Mouse (Mus musculus) embryo, embryonic 11.5 days (tissue): ENCODE data around the gene Gm20388.
"Not testable (repeated sequence)": the region's sequence is repeated elsewhere in the genome, so short reads cannot be mapped to it uniquely, and the experiment has no call there.

Experiments
- DNase-seq: peaks from one replicate; pipeline ENCODE4 v3.0.0-alpha.2; 2012; ENCODE audit warnings: low read depth, low spot score

The Gm20388 gene

GRCm38 (mm10) chr8:121424600-121424999, 1514.0 kb downstream of the Gm20388 start:
- no peak for DNase-seq

- no peak for DNase-seq
These were observed 1520.9 kb downstream of the Gm20388 start for GRCm38 (mm10) chr8:121431499-121431898.

GRCm38 (mm10) chr8:121433466-121433865, 1522.8 kb downstream of the Gm20388 start:
- DNase-seq, result peak; percentile 36

GRCm38 (mm10) chr8:121436656-121437055, 1526.0 kb downstream of the Gm20388 start:
- DNase-seq, result peak; percentile 31

- DNase-seq, result no peak
These were observed 1526.9 kb downstream of the Gm20388 start for GRCm38 (mm10) chr8:121437506-121437905.

- DNase-seq, result no peak
These were observed 1527.5 kb downstream of the Gm20388 start for GRCm38 (mm10) chr8:121438111-121438510.

- no peak for DNase-seq
These were observed 1528.7 kb downstream of the Gm20388 start for GRCm38 (mm10) chr8:121439351-121439750.

- DNase-seq, result no peak
These were observed 1532.7 kb downstream of the Gm20388 start for GRCm38 (mm10) chr8:121443361-121443760.

- DNase-seq, result not testable (repeated sequence)
These were observed 1533.9 kb downstream of the Gm20388 start for GRCm38 (mm10) chr8:121444521-121444920.

- no peak for DNase-seq
These were observed 1534.4 kb downstream of the Gm20388 start for GRCm38 (mm10) chr8:121445027-121445471.

GRCm38 (mm10) chr8:121446133-121446532, 1535.5 kb downstream of the Gm20388 start:
- no peak for DNase-seq

- DNase-seq, result no peak
These were observed 1536.2 kb downstream of the Gm20388 start for GRCm38 (mm10) chr8:121446862-121447261.

GRCm38 (mm10) chr8:121450211-121450610, 1539.6 kb downstream of the Gm20388 start:
- DNase-seq, result no peak

- no peak for DNase-seq
These were observed 1540.9 kb downstream of the Gm20388 start for GRCm38 (mm10) chr8:121451404-121452076.

- DNase-seq, result no peak
These were observed 1544.1 kb downstream of the Gm20388 start for GRCm38 (mm10) chr8:121454737-121455136.

- DNase-seq, result no peak
These were observed 1550.6 kb downstream of the Gm20388 start for GRCm38 (mm10) chr8:121461192-121461591.

GRCm38 (mm10) chr8:121462092-121462491, 1551.5 kb downstream of the Gm20388 start:
- DNase-seq, result no peak

GRCm38 (mm10) chr8:121468083-121469071, 1557.7 kb downstream of the Gm20388 start:
- DNase-seq, result no peak

GRCm38 (mm10) chr8:121474161-121474897, 1563.7 kb downstream of the Gm20388 start:
- no peak for DNase-seq

- DNase-seq, result no peak
These were observed 1564.2 kb downstream of the Gm20388 start for GRCm38 (mm10) chr8:121474898-121475284.

- DNase-seq, result no peak
These were observed 1567.4 kb downstream of the Gm20388 start for GRCm38 (mm10) chr8:121477851-121478547.
